In the genomic region with DNA sequence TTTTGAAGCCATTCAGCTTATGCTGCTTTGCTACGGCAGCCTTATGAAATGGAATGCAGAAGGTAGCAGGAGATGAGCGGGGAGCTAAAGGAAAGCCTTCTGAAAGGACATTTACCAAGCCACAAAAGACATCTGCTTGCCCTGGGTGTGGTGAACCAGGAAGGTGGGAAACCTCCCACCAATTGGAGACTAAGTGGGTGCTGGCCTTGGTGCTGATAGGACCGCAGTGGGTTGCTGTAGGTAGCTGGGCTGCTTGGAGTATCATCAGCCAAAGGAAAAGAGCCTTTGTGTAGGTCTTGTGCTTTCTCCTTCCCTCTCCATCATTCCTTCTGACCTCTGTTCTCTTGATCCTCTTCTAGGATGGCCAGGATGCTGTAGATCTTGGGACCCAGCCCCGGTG, we compare ENCODE assay signal across 15 mouse cellular contexts.
DNase-seq lines count a peak whose midpoint lies in the region; ATAC-seq lines count a peak whose summit lies in the region.
"Had no signal": no experiment of that assay in that cellular context is flagged by ENCODE, and none has a peak within 500 bp of the region (broad histone marks: within the 10 kb centered on the region; RNA-seq: fewer than 3 reads in every experiment).

No protein-coding gene starts in this region.

- H3K4me2 ChIP-seq in heart, embryonic 12.5 days = no peak overlapping the region
- H3K4me2 ChIP-seq in intestine, embryonic 15.5 days (replicated peaks) = no peak overlapping the region
- H3K4me2 ChIP-seq: embryonic facial prominence, embryonic 15.5 days; heart, embryonic 13.5 days; limb, embryonic 15.5 days; neural tube, embryonic 12.5 days had no signal

- no peaks in the 10 kb centered on the region for H3K4me1 ChIP-seq in heart, embryonic 12.5 days (replicated peaks)
- H3K4me1 ChIP-seq in intestine, embryonic 15.5 days (replicated peaks) = no peaks in the 10 kb centered on the region
- H3K4me1 ChIP-seq: embryonic facial prominence, embryonic 15.5 days; heart, embryonic 13.5 days; limb, embryonic 15.5 days; neural tube, embryonic 12.5 days had no signal

- DNase-seq in heart, postnatal 4 days = peak; percentile 38
- peak; percentile 2 for DNase-seq in ovary, postnatal 10 days (ENCODE audit: low spot score)
- no peak for DNase-seq in ovary, adult 18-20 months (ENCODE audit: low spot score)
- peak; percentile 75 for DNase-seq in forelimb bud, embryonic 11.5 days (ENCODE audit: low read depth, low spot score)
- DNase-seq in spleen, postnatal 4 days (ENCODE audit: low spot score in 2 of 2) = no peak
- DNase-seq in B cell, adult 2 months = no peak
- DNase-seq: forebrain, postnatal 0 days; thymus, adult 18-20 months had no signal

- H3K4me3 ChIP-seq in heart, embryonic 12.5 days = no peak overlapping the region
- no peak overlapping the region for H3K4me3 ChIP-seq in intestine, embryonic 15.5 days (replicated peaks)
- H3K4me3 ChIP-seq: embryonic facial prominence, embryonic 15.5 days; heart, embryonic 13.5 days; limb, embryonic 15.5 days; neural tube, embryonic 12.5 days had no signal

- 45% methylated on average over 4 of the region's 4 CpGs for WGBS in heart, embryonic 12.5 days
- 46% methylated on average over 4 of the region's 4 CpGs for WGBS in intestine, embryonic 15.5 days

- H3K27me3 ChIP-seq in heart, embryonic 12.5 days (replicated peaks) = no peaks in the 10 kb centered on the region; the same call in 1 of the 2 replicates
- no peaks in the 10 kb centered on the region for H3K27me3 ChIP-seq in intestine, embryonic 15.5 days (replicated peaks)
- H3K27me3 ChIP-seq: embryonic facial prominence, embryonic 15.5 days; heart, embryonic 13.5 days; limb, embryonic 15.5 days; neural tube, embryonic 12.5 days had no signal

- H3K27ac ChIP-seq in heart, embryonic 12.5 days (ENCODE audit: poor library complexity, severe bottlenecking) = no peak overlapping the region
- H3K27ac ChIP-seq in intestine, embryonic 15.5 days = no peak overlapping the region
- H3K27ac ChIP-seq: embryonic facial prominence, embryonic 15.5 days; heart, embryonic 13.5 days; limb, embryonic 15.5 days; neural tube, embryonic 12.5 days had no signal

- no peaks in the 10 kb centered on the region for H3K36me3 ChIP-seq in heart, embryonic 12.5 days
- H3K36me3 ChIP-seq in intestine, embryonic 15.5 days = no peaks in the 10 kb centered on the region
- H3K36me3 ChIP-seq: embryonic facial prominence, embryonic 15.5 days; heart, embryonic 13.5 days; limb, embryonic 15.5 days; neural tube, embryonic 12.5 days had no signal

- ATAC-seq in heart, embryonic 12.5 days (ENCODE audit: insufficient number of reproducible peaks, low FRiP score) = no peak
- no peak for ATAC-seq in intestine, embryonic 15.5 days
- ATAC-seq: forebrain, postnatal 0 days; intestine, postnatal 0 days had no signal

- no peaks in the 10 kb centered on the region for H3K9me3 ChIP-seq in heart, embryonic 12.5 days (replicated peaks)
- no peaks in the 10 kb centered on the region for H3K9me3 ChIP-seq in intestine, embryonic 15.5 days
- H3K9me3 ChIP-seq: embryonic facial prominence, embryonic 15.5 days; heart, embryonic 13.5 days; neural tube, embryonic 12.5 days had no signal

- no peak overlapping the region for H3K9ac ChIP-seq in heart, embryonic 12.5 days
- no peak overlapping the region for H3K9ac ChIP-seq in intestine, embryonic 15.5 days
- H3K9ac ChIP-seq: embryonic facial prominence, embryonic 15.5 days; forebrain, postnatal 0 days; heart, embryonic 13.5 days; limb, embryonic 15.5 days; neural tube, embryonic 12.5 days had no signal

Comparison
In these comparisons a context has a peak if more than half of its experiments do, and no peak if none do; other contexts are left out.
1. DNase-seq: peak in heart, postnatal 4 days (single experiment), ovary, postnatal 10 days (single experiment) and forelimb bud, embryonic 11.5 days (single experiment); none in ovary, adult 18-20 months (single experiment), spleen, postnatal 4 days (0 of 2) and B cell, adult 2 months (0 of 2).